Mouse (Mus musculus): ENCODE data around the gene Slc9a5.

GRCm38 (mm10) chr8:105343791-105344574, 4.7 kb upstream of the Slc9a5 start:
- TF ChIP-seq ZC3H11A (IDR thresholded peaks at IDR 0.05; ENCODE audit: borderline replicate concordance, low read depth, low read length), result no peak
- no peak for TF ChIP-seq ZNF384 (IDR thresholded peaks at IDR 0.05; ENCODE audit: low read depth, low read length)
- TF ChIP-seq MAFK (IDR thresholded peaks at IDR 0.05; ENCODE audit: insufficient read depth, low read depth, low read length), result no peak
- no peak for TF ChIP-seq HCFC1 (IDR thresholded peaks at IDR 0.05; ENCODE audit: borderline replicate concordance, insufficient read depth, low read length)
- no peak for TF ChIP-seq CHD2 (IDR thresholded peaks at IDR 0.05; ENCODE audit: low read depth, low read length)
